Mouse (Mus musculus): ENCODE measurements around the gene Ubap1l.

GRCm38 (mm10) chr9:65360641-65361448 lies at the start of gene Ubap1l:
- TF ChIP-seq GATA1 (IDR thresholded peaks at IDR 0.05; ENCODE audit: borderline replicate concordance, low read length) (no peak), CTCF (IDR thresholded peaks at IDR 0.05; ENCODE audit: low read depth, low read length) (no peak), GATA2 (IDR thresholded peaks at IDR 0.05; ENCODE audit: borderline replicate concordance, low read depth, low read length) (no peak), TAL1 (conservative IDR thresholded peaks at IDR 0.05; ENCODE audit: low read depth, low read length) (no peak), POLR2AphosphoS5 (IDR thresholded peaks at IDR 0.05; ENCODE audit: insufficient replicate concordance, low read depth, low read length) (no peak)
